Mouse (Mus musculus) spleen, postnatal 10 days (tissue): ENCODE data around the gene Tat.

Experiments used
- DNase-seq, 2 experiments: peaks; one replicate each; pipeline ENCODE4 v3.0.0; 2021 to 2022; ENCODE audit warnings: low spot score in 2 of 2

Tat gene

DNA sequence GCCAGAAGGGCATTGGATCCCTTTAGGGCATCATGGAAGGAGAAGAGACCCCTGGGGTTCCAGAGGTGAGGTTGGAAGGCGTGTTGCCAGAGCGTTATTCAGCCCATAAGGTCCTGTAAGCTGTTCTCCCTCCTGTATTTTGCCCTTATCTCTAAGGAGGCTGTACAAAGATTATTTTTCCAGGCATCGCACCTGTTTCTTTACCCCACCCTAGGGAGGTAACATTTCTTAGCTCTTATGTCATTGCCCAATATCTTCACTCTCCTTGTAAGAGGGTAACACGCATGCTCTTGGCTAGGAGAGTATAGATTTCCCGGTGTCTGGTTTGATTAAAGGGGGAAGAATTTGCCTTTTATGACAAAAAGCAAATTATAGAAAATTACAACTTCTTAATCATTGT is 49.4 kb downstream of the Tat start, which contains the start of gene Chst4:
Chst4 (minus strand) TSS at position 82 of the 400 bp plus-strand sequence.
- no peak for DNase-seq

DNA sequence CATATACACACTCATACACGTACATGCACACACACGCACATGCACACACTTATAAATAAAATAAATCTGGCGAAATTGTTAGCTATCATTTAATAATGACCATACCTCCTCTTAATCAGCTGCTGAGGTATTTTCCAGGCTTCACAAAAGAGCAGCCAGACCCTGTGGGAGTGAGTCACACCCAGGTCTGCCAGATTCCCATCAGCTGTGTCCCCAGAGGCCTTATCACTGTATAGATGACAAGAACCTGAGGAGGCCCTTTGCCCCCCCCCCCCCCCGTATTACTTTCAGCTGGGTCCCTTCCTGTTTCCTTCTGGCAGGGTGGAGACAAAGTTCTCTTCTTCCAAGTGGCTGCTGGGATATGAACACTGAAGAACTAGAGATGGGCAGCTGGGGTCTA is 50.3 kb downstream of the Tat start:
- no peak for DNase-seq
